Mouse (Mus musculus) myocyte (in vitro differentiated cells): ENCODE measurements around the gene D930020B18Rik.

ENCODE experiments used
- POLR2A ChIP-seq: IDR thresholded peaks from one replicate; pipeline ENCODE4 v1.6.1; 2011; ENCODE audit warnings: low read depth, mild to moderate bottlenecking, control low read depth, moderate library complexity; ENCODE audit not compliant: insufficient read length
- POLR2AphosphoS2 ChIP-seq: IDR thresholded peaks from one replicate; pipeline ENCODE4 v1.6.1; 2011; ENCODE audit warnings: low read depth, control low read depth; ENCODE audit not compliant: insufficient read length
- TCF3 ChIP-seq: IDR thresholded peaks from one replicate; pipeline ENCODE4 v1.6.1; 2011; ENCODE audit warnings: low read depth, control low read depth; ENCODE audit not compliant: insufficient read length
- USF1 ChIP-seq: IDR thresholded peaks from one replicate; pipeline ENCODE4 v1.6.1; 2011; ENCODE audit warnings: low read depth, mild to moderate bottlenecking, control low read depth, moderate library complexity

- TF ChIP-seq USF1 (no peak), POLR2A (no peak), POLR2AphosphoS2 (no peak), TCF3 (no peak)
Measured at GRCm38 (mm10) chr10:121627216-121627852, 14.1 kb upstream of the D930020B18Rik start.
